Mouse (Mus musculus): ENCODE data around the gene Pkib.

- no peak for TF ChIP-seq CTCF (IDR thresholded peaks at IDR 0.05; ENCODE audit: low read depth, low read length)
- TF ChIP-seq POLR2A (IDR thresholded peaks at IDR 0.05; ENCODE audit: borderline replicate concordance, low read depth, low read length), result no peak
Measured at GRCm38 (mm10) chr10:57675740-57676139, 44.0 kb downstream of the Pkib start.
